Mouse (Mus musculus): ENCODE data around the gene Ube2j2. TPM values are rescaled to one million over a fixed set of nuclear protein-coding genes. Genes with fewer than 3 reads are reported as not detected.
A peak's percentile ranks its signal among the peaks of the same experiment; 100 is the strongest.

The Ube2j2 gene
- polyA plus RNA-seq, 1 experiment from 2014 or later: 125 TPM

- no peaks in the 10 kb centered on the region for H3K27me3 ChIP-seq (ENCODE audit: control insufficient read depth, insufficient read depth, low read length)
- peaks cover 83% of the 10 kb centered on the region for H3K36me3 ChIP-seq (replicated peaks; ENCODE audit: control insufficient read depth, insufficient read depth)
- no peak overlapping the region for H3K27ac ChIP-seq
- H3K4me1 ChIP-seq (replicated peaks; ENCODE audit: control insufficient read depth, insufficient read depth, low read length): no peaks in the 10 kb centered on the region
- H3K4me2 ChIP-seq (replicated peaks): no peak overlapping the region
- no peak overlapping the region for H3K4me3 ChIP-seq (replicated peaks; ENCODE audit: low read length)
- no peaks in the 10 kb centered on the region for H3K9me3 ChIP-seq (ENCODE audit: control insufficient read depth, low read length)
- no peak overlapping the region for H3K9ac ChIP-seq
- DNase-seq (ENCODE audit: low spot score) (no peak), ATAC-seq (ENCODE audit: low FRiP score) (no peak)
- WGBS: 91% methylated on average over 13 of the region's 13 CpGs
Observed at GRCm38 (mm10) chr4:155904318-155905102, 39.1 kb upstream of the Ube2j2 start.

DNA sequence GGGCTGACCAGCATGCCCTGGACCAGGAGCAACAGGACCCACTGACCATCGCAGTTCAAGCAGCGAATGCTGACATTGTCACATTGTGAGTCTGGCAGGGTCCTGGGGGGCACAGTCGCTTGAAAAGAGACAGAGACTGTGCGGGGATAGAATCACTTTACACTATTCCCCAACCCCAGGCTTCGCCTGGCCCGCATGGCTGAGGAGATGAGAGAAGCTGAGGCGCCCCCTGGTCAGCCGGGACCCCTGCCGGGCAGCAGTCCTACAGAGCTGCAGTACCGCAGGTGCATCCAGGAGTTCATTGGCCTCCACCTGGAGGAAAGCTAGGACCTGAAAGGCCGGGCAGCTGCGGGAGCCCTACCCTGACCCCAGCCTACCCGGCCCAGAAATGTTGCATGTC lies 38.0 kb upstream of the Ube2j2 start:
- H3K9me3 ChIP-seq (ENCODE audit: control insufficient read depth, low read length): no peaks in the 10 kb centered on the region
- H3K4me3 ChIP-seq (replicated peaks; ENCODE audit: low read length): no peak overlapping the region
- 79% methylated on average over 13 of the region's 13 CpGs for WGBS
- DNase-seq (ENCODE audit: low spot score): no peak
- H3K36me3 ChIP-seq (replicated peaks; ENCODE audit: control insufficient read depth, insufficient read depth): peaks cover 72% of the 10 kb centered on the region
- H3K9ac ChIP-seq: no peak overlapping the region
- no peaks in the 10 kb centered on the region for H3K4me1 ChIP-seq (replicated peaks; ENCODE audit: control insufficient read depth, insufficient read depth, low read length)
- H3K27me3 ChIP-seq (ENCODE audit: control insufficient read depth, insufficient read depth, low read length): no peaks in the 10 kb centered on the region
- no peak overlapping the region for H3K27ac ChIP-seq
- ATAC-seq (ENCODE audit: low FRiP score): no peak
- H3K4me2 ChIP-seq (replicated peaks): no peak overlapping the region

DNA sequence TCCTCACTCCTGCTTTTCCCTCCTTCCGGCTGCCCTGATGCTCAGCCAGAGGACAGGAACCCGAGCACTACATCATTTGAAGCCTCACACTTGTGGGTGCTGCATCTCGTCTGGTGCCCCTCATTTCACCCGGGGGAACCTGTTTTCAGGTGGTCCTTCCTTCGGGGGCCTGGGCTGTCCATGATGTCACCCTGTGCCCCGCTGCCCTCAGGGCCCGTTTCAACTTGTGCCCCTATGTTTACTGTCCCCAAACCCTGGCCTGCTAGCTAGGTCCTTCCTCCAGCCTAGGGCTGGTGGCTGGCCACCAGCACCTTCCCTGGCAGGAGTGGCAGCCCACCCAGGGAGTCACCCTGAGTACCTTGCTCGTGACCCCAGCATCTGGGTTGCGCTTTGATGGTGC lies 37.5 kb upstream of the Ube2j2 start:
- DNase-seq (ENCODE audit: low spot score) (no peak), ATAC-seq (ENCODE audit: low FRiP score) (no peak)
- Histone ChIP-seq H3K4me2 (replicated peaks) (no peak overlapping the region), H3K27ac (no peak overlapping the region), H3K27me3 (ENCODE audit: control insufficient read depth, insufficient read depth, low read length) (no peaks in the 10 kb centered on the region), H3K9me3 (ENCODE audit: control insufficient read depth, low read length) (no peaks in the 10 kb centered on the region), H3K4me1 (replicated peaks; ENCODE audit: control insufficient read depth, insufficient read depth, low read length) (no peaks in the 10 kb centered on the region), H3K4me3 (replicated peaks; ENCODE audit: low read length) (no peak overlapping the region), H3K36me3 (replicated peaks; ENCODE audit: control insufficient read depth, insufficient read depth) (peaks cover 67% of the 10 kb centered on the region), H3K9ac (no peak overlapping the region)
- WGBS: 89% methylated on average over 9 of the region's 9 CpGs

- Histone ChIP-seq H3K9me3 (ENCODE audit: control insufficient read depth, low read length) (no peaks in the 10 kb centered on the region), H3K27me3 (ENCODE audit: control insufficient read depth, insufficient read depth, low read length) (no peaks in the 10 kb centered on the region), H3K9ac (no peak overlapping the region), H3K4me2 (replicated peaks) (no peak overlapping the region), H3K4me1 (replicated peaks; ENCODE audit: control insufficient read depth, insufficient read depth, low read length) (no peaks in the 10 kb centered on the region), H3K27ac (no peak overlapping the region), H3K4me3 (replicated peaks; ENCODE audit: low read length) (no peak overlapping the region), H3K36me3 (replicated peaks; ENCODE audit: control insufficient read depth, insufficient read depth) (peaks cover 58% of the 10 kb centered on the region)
- 86% methylated on average over 11 of the region's 11 CpGs for WGBS
- ATAC-seq (ENCODE audit: low FRiP score) (no peak), DNase-seq (ENCODE audit: low spot score) (no peak)
Observed at GRCm38 (mm10) chr4:155907003-155907402, 36.6 kb upstream of the Ube2j2 start.

GRCm38 (mm10) chr4:155908281-155908680 lies 35.4 kb upstream of the Ube2j2 start:
- no peak for ATAC-seq (ENCODE audit: low FRiP score)
- H3K4me3 ChIP-seq (replicated peaks; ENCODE audit: low read length): no peak overlapping the region
- no peaks in the 10 kb centered on the region for H3K9me3 ChIP-seq (ENCODE audit: control insufficient read depth, low read length)
- H3K4me2 ChIP-seq (replicated peaks): no peak overlapping the region
- no peaks in the 10 kb centered on the region for H3K27me3 ChIP-seq (ENCODE audit: control insufficient read depth, insufficient read depth, low read length)
- no peaks in the 10 kb centered on the region for H3K4me1 ChIP-seq (replicated peaks; ENCODE audit: control insufficient read depth, insufficient read depth, low read length)
- peaks cover 45% of the 10 kb centered on the region for H3K36me3 ChIP-seq (replicated peaks; ENCODE audit: control insufficient read depth, insufficient read depth)
- H3K27ac ChIP-seq: no peak overlapping the region
- no peak for DNase-seq (ENCODE audit: low spot score)
- 74% methylated on average over 7 of the region's 7 CpGs for WGBS
- no peak overlapping the region for H3K9ac ChIP-seq

DNA sequence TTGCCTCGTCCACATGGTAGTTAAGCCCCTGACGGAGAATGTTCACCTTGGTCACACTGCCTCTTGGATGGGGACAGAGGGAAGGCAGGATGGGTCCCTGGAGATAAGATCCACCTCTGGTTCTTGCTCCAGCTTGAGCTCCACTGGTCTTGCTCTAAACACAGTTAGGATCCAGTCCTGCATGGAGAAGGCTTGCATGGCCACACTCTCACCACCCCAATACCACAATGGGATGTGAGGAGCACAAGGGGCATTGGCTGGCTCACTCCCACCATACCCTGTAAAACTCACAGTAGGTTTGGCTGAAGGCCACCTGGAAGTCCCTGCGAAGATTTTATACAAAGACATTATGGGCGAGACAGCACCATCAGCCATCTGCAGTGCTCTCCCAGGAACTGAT lies 34.9 kb upstream of the Ube2j2 start:
- no peak overlapping the region for H3K9ac ChIP-seq
- WGBS: 97% methylated on average over 4 of the region's 4 CpGs
- no peak overlapping the region for H3K4me3 ChIP-seq (replicated peaks; ENCODE audit: low read length)
- ATAC-seq (ENCODE audit: low FRiP score): no peak
- no peak overlapping the region for H3K27ac ChIP-seq
- H3K27me3 ChIP-seq (ENCODE audit: control insufficient read depth, insufficient read depth, low read length): no peaks in the 10 kb centered on the region
- H3K4me1 ChIP-seq (replicated peaks; ENCODE audit: control insufficient read depth, insufficient read depth, low read length): no peaks in the 10 kb centered on the region
- DNase-seq (ENCODE audit: low spot score): no peak
- H3K9me3 ChIP-seq (ENCODE audit: control insufficient read depth, low read length): no peaks in the 10 kb centered on the region
- peaks cover 40% of the 10 kb centered on the region for H3K36me3 ChIP-seq (replicated peaks; ENCODE audit: control insufficient read depth, insufficient read depth)
- H3K4me2 ChIP-seq (replicated peaks): no peak overlapping the region

DNA sequence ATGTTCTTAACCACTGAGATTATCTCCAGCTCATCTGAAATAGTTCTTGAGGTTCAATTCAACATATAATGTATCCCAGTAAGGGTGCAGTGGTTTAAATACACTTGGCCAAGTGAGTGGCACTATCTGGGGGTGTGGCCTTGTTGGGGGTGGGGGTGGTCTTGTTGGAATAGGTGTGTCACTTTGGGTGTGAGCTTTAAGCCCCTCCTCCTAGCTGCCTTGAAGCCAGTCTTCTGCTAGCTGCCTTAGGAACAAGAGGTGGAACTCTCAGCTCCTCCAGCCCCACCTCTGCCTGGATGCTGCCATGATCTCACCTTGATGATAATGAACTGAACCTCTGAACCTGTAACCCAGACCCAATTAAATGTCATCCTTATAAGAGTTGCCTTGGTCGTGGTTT lies 11.6 kb upstream of the Ube2j2 start:
- H3K27me3 ChIP-seq (ENCODE audit: control insufficient read depth, insufficient read depth, low read length): no peaks in the 10 kb centered on the region
- ATAC-seq (ENCODE audit: low FRiP score) (no peak), DNase-seq (ENCODE audit: low spot score) (no peak)
- H3K4me2 ChIP-seq (replicated peaks): no peak overlapping the region
- no peaks in the 10 kb centered on the region for H3K9me3 ChIP-seq (ENCODE audit: control insufficient read depth, low read length)
- 84% methylated on average over 1 of the region's 1 CpGs for WGBS
- no peak overlapping the region for H3K27ac ChIP-seq
- no peaks in the 10 kb centered on the region for H3K36me3 ChIP-seq (replicated peaks; ENCODE audit: control insufficient read depth, insufficient read depth)
- no peaks in the 10 kb centered on the region for H3K4me1 ChIP-seq (replicated peaks; ENCODE audit: control insufficient read depth, insufficient read depth, low read length)
- no peak overlapping the region for H3K9ac ChIP-seq
- H3K4me3 ChIP-seq (replicated peaks; ENCODE audit: low read length): no peak overlapping the region

- peaks cover 19% of the 10 kb centered on the region for H3K4me1 ChIP-seq (replicated peaks; ENCODE audit: control insufficient read depth, insufficient read depth, low read length)
- WGBS: 2% methylated on average over 17 of the region's 17 CpGs
- ATAC-seq (ENCODE audit: low FRiP score) (peak; percentile 63; the same call in 1 of the 2 replicates), DNase-seq (ENCODE audit: low spot score) (no peak)
- peak overlapping the region; percentile 98 for H3K4me2 ChIP-seq (replicated peaks)
- peaks cover 17% of the 10 kb centered on the region for H3K36me3 ChIP-seq (replicated peaks; ENCODE audit: control insufficient read depth, insufficient read depth)
- no peaks in the 10 kb centered on the region for H3K27me3 ChIP-seq (ENCODE audit: control insufficient read depth, insufficient read depth, low read length)
- H3K27ac ChIP-seq: peak overlapping the region; percentile 83
- H3K9me3 ChIP-seq (ENCODE audit: control insufficient read depth, low read length): no peaks in the 10 kb centered on the region
- H3K4me3 ChIP-seq (replicated peaks; ENCODE audit: low read length): peak overlapping the region; percentile 94
- H3K9ac ChIP-seq: peak overlapping the region; percentile 91
Observed at GRCm38 (mm10) chr4:155943049-155943452, 580 bp upstream of the Ube2j2 start.

DNA sequence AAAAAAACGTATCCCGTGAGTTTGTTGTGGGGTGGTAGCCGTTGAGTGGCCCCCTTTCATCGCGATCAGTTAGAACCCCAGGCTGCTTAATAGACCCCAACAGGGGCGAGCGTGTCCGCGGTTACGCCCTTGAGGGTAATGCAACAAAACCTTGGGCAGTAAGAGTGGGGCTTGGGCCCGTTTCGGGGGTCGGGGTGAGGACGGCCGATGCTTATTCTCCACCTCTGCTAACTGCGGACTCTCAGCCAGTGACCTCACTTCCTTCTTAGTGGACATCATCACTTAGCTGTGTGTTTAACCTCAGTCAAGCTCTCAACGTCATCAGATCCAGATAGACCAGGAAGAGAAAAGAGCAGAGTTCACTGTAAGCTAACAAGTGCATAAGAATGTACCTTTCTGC lies 640 bp downstream of the Ube2j2 start:
- ATAC-seq (ENCODE audit: low FRiP score) (no peak), DNase-seq (ENCODE audit: low spot score) (no peak)
- no peaks in the 10 kb centered on the region for H3K9me3 ChIP-seq (ENCODE audit: control insufficient read depth, low read length)
- peaks cover 19% of the 10 kb centered on the region for H3K4me1 ChIP-seq (replicated peaks; ENCODE audit: control insufficient read depth, insufficient read depth, low read length)
- peaks cover 27% of the 10 kb centered on the region for H3K36me3 ChIP-seq (replicated peaks; ENCODE audit: control insufficient read depth, insufficient read depth)
- H3K4me2 ChIP-seq (replicated peaks): peak overlapping the region; percentile 98
- no peaks in the 10 kb centered on the region for H3K27me3 ChIP-seq (ENCODE audit: control insufficient read depth, insufficient read depth, low read length)
- 0 out of 2 replicates have a peak overlapping the region, but pooled peaks have one; percentile 83 for H3K27ac ChIP-seq
- peak overlapping the region; percentile 94 for H3K4me3 ChIP-seq (replicated peaks; ENCODE audit: low read length)
- WGBS: 1% methylated on average over 17 of the region's 17 CpGs
- peak overlapping the region; percentile 91 for H3K9ac ChIP-seq

GRCm38 (mm10) chr4:155947094-155947493 lies 3.5 kb downstream of the Ube2j2 start:
- Histone ChIP-seq H3K4me3 (replicated peaks; ENCODE audit: low read length) (no peak overlapping the region), H3K36me3 (replicated peaks; ENCODE audit: control insufficient read depth, insufficient read depth) (peaks cover 54% of the 10 kb centered on the region), H3K9me3 (ENCODE audit: control insufficient read depth, low read length) (no peaks in the 10 kb centered on the region), H3K9ac (no peak overlapping the region), H3K27me3 (ENCODE audit: control insufficient read depth, insufficient read depth, low read length) (no peaks in the 10 kb centered on the region), H3K4me2 (replicated peaks) (no peak overlapping the region), H3K4me1 (replicated peaks; ENCODE audit: control insufficient read depth, insufficient read depth, low read length) (peaks cover 19% of the 10 kb centered on the region), H3K27ac (no peak overlapping the region)
- DNase-seq (ENCODE audit: low spot score) (no peak), ATAC-seq (ENCODE audit: low FRiP score) (no peak)

Data from hindbrain, embryonic 14.5 days (tissue).